Mouse (Mus musculus) midbrain, postnatal 0 days (tissue): Measurements from ENCODE around the gene Syt1. TPM values are rescaled to one million over a fixed set of nuclear protein-coding genes. Genes with fewer than 3 reads are reported as not detected.

Experiments
- ATAC-seq: fragments of 200-750 bp; cut with Nextera tagmentation; 2 replicates; pipeline ENCODE4 v1.8.0; 2017; ENCODE audit warnings: moderate number of reproducible peaks, mild to moderate bottlenecking, moderate TSS enrichment, moderate library complexity; ENCODE audit not compliant: low FRiP score
- DNase-seq: peaks from one replicate; pipeline ENCODE4 v3.0.0-alpha.2; 2015; ENCODE audit warnings: low spot score
- H3K27ac ChIP-seq: fragments of 300-500 bp; sonication (generic); 2 replicates; pipeline ENCODE4 v1.5.1; 2014; ENCODE audit warnings: low read depth, mild to moderate bottlenecking, low read length, mixed read lengths
- H3K27me3 ChIP-seq: fragments of 300-500 bp; sonication (generic); 2 replicates; pipeline ENCODE4 v1.6.1; 2014; ENCODE audit warnings: low read length, control low read depth, mixed read lengths; ENCODE audit not compliant: insufficient read depth
- H3K36me3 ChIP-seq: fragments of 300-500 bp; sonication (generic); 2 replicates; pipeline ENCODE4 v1.6.1; 2014; ENCODE audit warnings: low read length, control low read depth, mixed read lengths; ENCODE audit not compliant: insufficient read depth
- H3K4me1 ChIP-seq: fragments of 300-500 bp; sonication (generic); 2 replicates; pipeline ENCODE4 v1.6.1; 2014; ENCODE audit warnings: mild to moderate bottlenecking, control low read depth, antibody characterized with exemption, low read length, mixed read lengths; ENCODE audit not compliant: insufficient read depth
- H3K4me2 ChIP-seq: fragments of 300-500 bp; sonication (generic); 2 replicates; pipeline ENCODE4 v1.6.1; 2014; ENCODE audit warnings: low read depth, mild to moderate bottlenecking, low read length, mixed read lengths; ENCODE audit not compliant: poor library complexity, severe bottlenecking
- H3K4me3 ChIP-seq: fragments of 300-500 bp; sonication (generic); 2 replicates; pipeline ENCODE4 v1.5.1; 2014; ENCODE audit warnings: low read depth, mild to moderate bottlenecking, low read length, moderate library complexity
- H3K9ac ChIP-seq: fragments of 300-500 bp; sonication (generic); replicated peaks from 2 replicates; pipeline ENCODE4 v1.6.1; 2014; ENCODE audit warnings: mild to moderate bottlenecking, low read length, moderate library complexity, mixed read lengths; ENCODE audit not compliant: poor library complexity, severe bottlenecking
- H3K9me3 ChIP-seq: fragments of 300-500 bp; sonication (generic); 2 replicates; pipeline ENCODE4 v1.6.1; 2016; ENCODE audit warnings: low read length, control low read depth
- CTCF ChIP-seq: IDR thresholded peaks from 2 replicates; pipeline ENCODE4 v1.5.1; 2016; ENCODE audit warnings: antibody characterized with exemption, mild to moderate bottlenecking
- WGBS: fragments of 180-500 bp; shearing (Covaris S2); extraction: QIAGEN DNeasy Blood & Tissue Kit; methylation state at CpG from one replicate; pipeline ENCODE4 v1.1.7; 2014; 5-methylcytosine and 5-hydroxymethylcytosine counted together
- polyA plus RNA-seq: library from polyadenylated mRNA; unstranded; fragments of >200 nt; fragmentation: Nextera tagmentation; extraction: Ambion mirVana; gene quantifications from 2 replicates; pipeline ENCODE4 v1.2.1, GENCODE M21; 2015
- total RNA-seq: library from RNA; depleted of rRNA; stranded (reverse); fragments of >200 nt; gene quantifications from 2 replicates; pipeline ENCODE4 v1.2.3, GENCODE M21; 2014

Syt1 gene
- total and polyA plus RNA-seq, 2 experiments from 2014 or later = 111 to 141 TPM

- no peak overlapping the region for H3K4me3 ChIP-seq
- no peak overlapping the region for H3K9ac ChIP-seq
- peak; percentile 52 for TF ChIP-seq CTCF
- no peaks in the 10 kb centered on the region for H3K27me3 ChIP-seq
- no peaks in the 10 kb centered on the region; the same call in 1 of the 2 replicates for H3K4me1 ChIP-seq
- WGBS = 45% methylated on average over 6 of the region's 6 CpGs
- H3K4me2 ChIP-seq = no peak overlapping the region
- peak overlapping the region; percentile 3; the same call in 1 of the 2 replicates for H3K27ac ChIP-seq
- DNase-seq (peak; percentile 51), ATAC-seq (0 out of 2 replicates have a peak, but pooled peaks have one; percentile 44)
- H3K9me3 ChIP-seq = no peaks in the 10 kb centered on the region
- H3K36me3 ChIP-seq = no peaks in the 10 kb centered on the region
Measured at GRCm38 (mm10) chr10:108524306-108525029, 486.3 kb downstream of the Syt1 start.

GRCm38 (mm10) chr10:108519156-108519555 lies 491.6 kb downstream of the Syt1 start:
- ATAC-seq (no peak), DNase-seq (no peak)
- TF ChIP-seq CTCF = no peak
- Histone ChIP-seq H3K4me3 (no peak overlapping the region), H3K27ac (no peak overlapping the region), H3K9ac (no peak overlapping the region), H3K4me2 (no peak overlapping the region), H3K36me3 (no peaks in the 10 kb centered on the region), H3K9me3 (no peaks in the 10 kb centered on the region), H3K27me3 (no peaks in the 10 kb centered on the region), H3K4me1 (no peaks in the 10 kb centered on the region)
- 29% methylated on average over 6 of the region's 6 CpGs for WGBS

- no peak for ATAC-seq
Measured at GRCm38 (mm10) chr10:108517076-108517475, 493.7 kb downstream of the Syt1 start.

GRCm38 (mm10) chr10:108514671-108515070 lies 496.1 kb downstream of the Syt1 start:
- Histone ChIP-seq H3K36me3 (no peaks in the 10 kb centered on the region), H3K9me3 (no peaks in the 10 kb centered on the region), H3K27me3 (no peaks in the 10 kb centered on the region), H3K4me3 (no peak overlapping the region), H3K4me2 (no peak overlapping the region), H3K9ac (no peak overlapping the region), H3K27ac (no peak overlapping the region), H3K4me1 (no peaks in the 10 kb centered on the region)
- no peak for TF ChIP-seq CTCF
- 65% methylated on average over 7 of the region's 7 CpGs for WGBS
- DNase-seq = no peak
- ATAC-seq = no peak

More at GRCm38 (mm10) chr10:108517076-108517475, 493.7 kb downstream of the Syt1 start:
- Histone ChIP-seq H3K9me3 (no peaks in the 10 kb centered on the region), H3K4me2 (no peak overlapping the region), H3K36me3 (no peaks in the 10 kb centered on the region), H3K27me3 (no peaks in the 10 kb centered on the region), H3K27ac (no peak overlapping the region), H3K4me3 (no peak overlapping the region), H3K4me1 (no peaks in the 10 kb centered on the region), H3K9ac (no peak overlapping the region)
- TF ChIP-seq CTCF = no peak
- DNase-seq = no peak
- WGBS = 71% methylated on average over 9 of the region's 9 CpGs

GRCm38 (mm10) chr10:108509579-108509978 lies 501.2 kb downstream of the Syt1 start:
- no peak for ATAC-seq
- no peak for DNase-seq
- Histone ChIP-seq H3K4me3 (no peak overlapping the region), H3K36me3 (no peaks in the 10 kb centered on the region), H3K4me2 (no peak overlapping the region), H3K9me3 (no peaks in the 10 kb centered on the region), H3K27ac (no peak overlapping the region), H3K27me3 (no peaks in the 10 kb centered on the region), H3K9ac (no peak overlapping the region), H3K4me1 (peaks cover 9% of the 10 kb centered on the region)
- no peak for TF ChIP-seq CTCF
- WGBS = 90% methylated on average over 3 of the region's 3 CpGs

- H3K36me3 ChIP-seq = 0 out of 2 replicates have a peak, but pooled peaks cover 3% of the 10 kb centered on the region
- H3K4me3 ChIP-seq = no peak overlapping the region
- no peak overlapping the region for H3K9ac ChIP-seq
- TF ChIP-seq CTCF = no peak
- no peak for ATAC-seq
- H3K4me1 ChIP-seq = peaks cover 10% of the 10 kb centered on the region
- 82% methylated on average over 4 of the region's 4 CpGs for WGBS
- no peaks in the 10 kb centered on the region for H3K27me3 ChIP-seq
- H3K9me3 ChIP-seq = no peaks in the 10 kb centered on the region
- no peak for DNase-seq
- no peak overlapping the region for H3K4me2 ChIP-seq
- no peak overlapping the region for H3K27ac ChIP-seq
Measured at GRCm38 (mm10) chr10:108506917-108507316, 503.9 kb downstream of the Syt1 start.
